Mouse (Mus musculus) forebrain, embryonic 12.5 days (tissue): ENCODE results near the gene Coa6. TPM values are rescaled to one million over a fixed set of nuclear protein-coding genes. Genes with fewer than 3 reads are reported as not detected.

Experiments
- ATAC-seq: fragments of 200-750 bp; cut with Nextera tagmentation; 2 replicates; pipeline ENCODE4 v1.8.0; 2017; ENCODE audit warnings: moderate TSS enrichment; ENCODE audit not compliant: low FRiP score
- H3K27ac ChIP-seq: fragments of 300-500 bp; sonication (generic); 2 replicates; pipeline ENCODE4 v1.5.1; 2016; ENCODE audit warnings: mild to moderate bottlenecking
- H3K27me3 ChIP-seq: fragments of 300-500 bp; sonication (generic); 2 replicates; pipeline ENCODE4 v1.6.1; 2016; ENCODE audit warnings: mild to moderate bottlenecking
- H3K36me3 ChIP-seq: fragments of 300-500 bp; sonication (generic); replicated peaks from 2 replicates; pipeline ENCODE4 v1.6.1; 2016; ENCODE audit warnings: mild to moderate bottlenecking
- H3K4me1 ChIP-seq: fragments of 300-500 bp; sonication (generic); 2 replicates; pipeline ENCODE4 v1.6.1; 2016
- H3K4me2 ChIP-seq: fragments of 300-500 bp; sonication (generic); 2 replicates; pipeline ENCODE4 v1.6.1; 2016; ENCODE audit warnings: mild to moderate bottlenecking, moderate library complexity
- H3K4me3 ChIP-seq: fragments of 300-500 bp; sonication (generic); replicated peaks from 2 replicates; pipeline ENCODE4 v1.5.1; 2016; ENCODE audit warnings: mild to moderate bottlenecking
- H3K9ac ChIP-seq: fragments of 300-500 bp; sonication (generic); 2 replicates; pipeline ENCODE4 v1.6.1; 2016; ENCODE audit warnings: mild to moderate bottlenecking
- H3K9me3 ChIP-seq: fragments of 300-500 bp; sonication (generic); 2 replicates; pipeline ENCODE4 v1.6.1; 2016
- WGBS: fragments of 180-500 bp; shearing (Covaris S2); methylation state at CpG from one replicate; pipeline ENCODE4 v1.1.7; 2016; 5-methylcytosine and 5-hydroxymethylcytosine counted together
- polyA plus RNA-seq: library from polyadenylated mRNA; unstranded; fragments of >200 nt; fragmentation: Nextera tagmentation; extraction: Ambion mirVana; gene quantifications from 2 replicates; pipeline ENCODE4 v1.2.1, GENCODE M21; 2016

The Coa6 gene
- polyA plus RNA-seq, 1 experiment from 2014 or later: 47.3 TPM

GRCm38 (mm10) chr8:126420834-126421233 is 1.5 kb upstream of the Coa6 start:
- Histone ChIP-seq H3K9ac (no peak overlapping the region), H3K9me3 (no peaks in the 10 kb centered on the region), H3K4me2 (no peak overlapping the region), H3K27ac (no peak overlapping the region), H3K4me1 (peaks cover 18% of the 10 kb centered on the region), H3K36me3 (peaks cover 2% of the 10 kb centered on the region), H3K4me3 (no peak overlapping the region), H3K27me3 (no peaks in the 10 kb centered on the region)
- no peak for ATAC-seq
- 81% methylated on average over 3 of the region's 3 CpGs for WGBS

GRCm38 (mm10) chr8:126422920-126423300 is 595 bp downstream of the Coa6 start:
- peak overlapping the region; percentile 87 for H3K4me3 ChIP-seq
- peak overlapping the region; percentile 96 for H3K4me2 ChIP-seq
- 15% methylated on average over 9 of the region's 9 CpGs for WGBS
- H3K4me1 ChIP-seq: peaks cover 18% of the 10 kb centered on the region
- H3K9me3 ChIP-seq: no peaks in the 10 kb centered on the region
- H3K27ac ChIP-seq: peak overlapping the region; percentile 81; the same call in 1 of the 2 replicates
- ATAC-seq: peak; percentile 40
- peaks cover 22% of the 10 kb centered on the region for H3K36me3 ChIP-seq
- H3K27me3 ChIP-seq: no peaks in the 10 kb centered on the region
- peak overlapping the region; percentile 89 for H3K9ac ChIP-seq

- WGBS: 89% methylated on average over 4 of the region's 4 CpGs
- H3K4me1 ChIP-seq: peaks cover 18% of the 10 kb centered on the region
- H3K36me3 ChIP-seq: peaks cover 34% of the 10 kb centered on the region
- no peak overlapping the region for H3K4me3 ChIP-seq
- ATAC-seq: no peak
- H3K27ac ChIP-seq: no peak overlapping the region
- H3K4me2 ChIP-seq: no peak overlapping the region
- H3K27me3 ChIP-seq: no peaks in the 10 kb centered on the region
- no peak overlapping the region for H3K9ac ChIP-seq
- no peaks in the 10 kb centered on the region for H3K9me3 ChIP-seq
Observed at GRCm38 (mm10) chr8:126424163-126424562, 1.8 kb downstream of the Coa6 start.

GRCm38 (mm10) chr8:126424946-126425345 is 2.6 kb downstream of the Coa6 start:
- WGBS: 80% methylated on average over 1 of the region's 1 CpGs

GRCm38 (mm10) chr8:126429635-126430034 is 7.3 kb downstream of the Coa6 start:
- no peak overlapping the region for H3K27ac ChIP-seq
- WGBS: 97% methylated on average over 5 of the region's 5 CpGs

More at GRCm38 (mm10) chr8:126424946-126425345, 2.6 kb downstream of the Coa6 start:
- Histone ChIP-seq H3K27me3 (no peaks in the 10 kb centered on the region), H3K9me3 (no peaks in the 10 kb centered on the region), H3K27ac (no peak overlapping the region), H3K4me3 (no peak overlapping the region), H3K9ac (no peak overlapping the region), H3K36me3 (peaks cover 42% of the 10 kb centered on the region), H3K4me2 (no peak overlapping the region), H3K4me1 (peaks cover 18% of the 10 kb centered on the region)
- ATAC-seq: no peak

GRCm38 (mm10) chr8:126433827-126434226 is 11.5 kb downstream of the Coa6 start:
- Histone ChIP-seq H3K9me3 (no peaks in the 10 kb centered on the region), H3K4me3 (no peak overlapping the region), H3K9ac (no peak overlapping the region), H3K27ac (no peak overlapping the region), H3K4me2 (no peak overlapping the region), H3K27me3 (no peaks in the 10 kb centered on the region), H3K4me1 (no peaks in the 10 kb centered on the region), H3K36me3 (peaks cover 63% of the 10 kb centered on the region)
- 87% methylated on average over 7 of the region's 7 CpGs for WGBS
- ATAC-seq: no peak

More at GRCm38 (mm10) chr8:126429635-126430034, 7.3 kb downstream of the Coa6 start:
- no peaks in the 10 kb centered on the region for H3K27me3 ChIP-seq
- no peak for ATAC-seq
- H3K4me2 ChIP-seq: no peak overlapping the region
- peaks cover 72% of the 10 kb centered on the region for H3K36me3 ChIP-seq
- H3K9me3 ChIP-seq: no peaks in the 10 kb centered on the region
- H3K4me3 ChIP-seq: no peak overlapping the region
- H3K9ac ChIP-seq: no peak overlapping the region
- no peaks in the 10 kb centered on the region for H3K4me1 ChIP-seq

- H3K27me3 ChIP-seq: no peaks in the 10 kb centered on the region
- no peak overlapping the region for H3K4me3 ChIP-seq
- no peaks in the 10 kb centered on the region for H3K9me3 ChIP-seq
- peaks cover 39% of the 10 kb centered on the region for H3K36me3 ChIP-seq
- no peak overlapping the region for H3K27ac ChIP-seq
- no peak overlapping the region for H3K9ac ChIP-seq
- no peak overlapping the region for H3K4me2 ChIP-seq
- ATAC-seq: no peak
- H3K4me1 ChIP-seq: no peaks in the 10 kb centered on the region
- 77% methylated on average over 2 of the region's 2 CpGs for WGBS
Observed at GRCm38 (mm10) chr8:126438937-126439336, 16.6 kb downstream of the Coa6 start.

- H3K4me3 ChIP-seq: no peak overlapping the region
- H3K27ac ChIP-seq: no peak overlapping the region
- no peak overlapping the region for H3K4me2 ChIP-seq
- H3K36me3 ChIP-seq: peaks cover 66% of the 10 kb centered on the region
- no peaks in the 10 kb centered on the region for H3K4me1 ChIP-seq
- ATAC-seq: no peak
- no peaks in the 10 kb centered on the region for H3K9me3 ChIP-seq
- H3K27me3 ChIP-seq: no peaks in the 10 kb centered on the region
- no peak overlapping the region for H3K9ac ChIP-seq
- WGBS: 94% methylated on average over 8 of the region's 8 CpGs
Observed at GRCm38 (mm10) chr8:126451158-126451557, 28.8 kb downstream of the Coa6 start.

- Histone ChIP-seq H3K27ac (no peak overlapping the region), H3K9me3 (no peaks in the 10 kb centered on the region), H3K4me3 (no peak overlapping the region), H3K36me3 (peaks cover 69% of the 10 kb centered on the region), H3K9ac (no peak overlapping the region), H3K27me3 (no peaks in the 10 kb centered on the region), H3K4me2 (no peak overlapping the region), H3K4me1 (no peaks in the 10 kb centered on the region)
- peak; percentile 68; the same call in 1 of the 2 replicates for ATAC-seq
- 78% methylated on average over 7 of the region's 7 CpGs for WGBS
Observed at GRCm38 (mm10) chr8:126455383-126455782, 33.1 kb downstream of the Coa6 start.

- WGBS: 55% methylated on average over 3 of the region's 3 CpGs
- H3K4me3 ChIP-seq: no peak overlapping the region
Observed at GRCm38 (mm10) chr8:126460274-126460673, 38.0 kb downstream of the Coa6 start.

GRCm38 (mm10) chr8:126461735-126462134 is 39.4 kb downstream of the Coa6 start:
- peaks cover 62% of the 10 kb centered on the region for H3K36me3 ChIP-seq
- no peak overlapping the region for H3K4me3 ChIP-seq
- no peak overlapping the region for H3K9ac ChIP-seq
- H3K4me2 ChIP-seq: no peak overlapping the region
- no peaks in the 10 kb centered on the region for H3K27me3 ChIP-seq
- no peak overlapping the region for H3K27ac ChIP-seq
- no peaks in the 10 kb centered on the region for H3K4me1 ChIP-seq
- no peaks in the 10 kb centered on the region for H3K9me3 ChIP-seq
- ATAC-seq: no peak
- WGBS: 89% methylated on average over 7 of the region's 7 CpGs

More at GRCm38 (mm10) chr8:126460274-126460673, 38.0 kb downstream of the Coa6 start:
- Histone ChIP-seq H3K4me2 (no peak overlapping the region), H3K9me3 (no peaks in the 10 kb centered on the region), H3K27ac (no peak overlapping the region), H3K36me3 (peaks cover 57% of the 10 kb centered on the region), H3K4me1 (no peaks in the 10 kb centered on the region), H3K9ac (no peak overlapping the region), H3K27me3 (no peaks in the 10 kb centered on the region)
- ATAC-seq: no peak

- H3K4me3 ChIP-seq: no peak overlapping the region
- no peak for ATAC-seq
- WGBS: 90% methylated on average over 7 of the region's 7 CpGs
- H3K36me3 ChIP-seq: peaks cover 57% of the 10 kb centered on the region
- no peak overlapping the region for H3K9ac ChIP-seq
- no peaks in the 10 kb centered on the region for H3K9me3 ChIP-seq
- H3K4me1 ChIP-seq: no peaks in the 10 kb centered on the region
- no peak overlapping the region for H3K4me2 ChIP-seq
- no peaks in the 10 kb centered on the region for H3K27me3 ChIP-seq
- no peak overlapping the region for H3K27ac ChIP-seq
Observed at GRCm38 (mm10) chr8:126464071-126464470, 41.8 kb downstream of the Coa6 start.

- 15% methylated on average over 16 of the region's 16 CpGs for WGBS
- no peak; the same call in 1 of the 2 replicates for ATAC-seq
- Histone ChIP-seq H3K27me3 (peaks cover 20% of the 10 kb centered on the region), H3K36me3 (peaks cover 18% of the 10 kb centered on the region), H3K4me1 (peaks cover 17% of the 10 kb centered on the region), H3K9ac (peak overlapping the region; percentile 80), H3K4me3 (peak overlapping the region; percentile 87), H3K4me2 (peak overlapping the region; percentile 88), H3K9me3 (no peaks in the 10 kb centered on the region), H3K27ac (peak overlapping the region; percentile 90)
Observed at GRCm38 (mm10) chr8:126473802-126474298, 51.5 kb downstream of the Coa6 start.
